In the genomic region with DNA sequence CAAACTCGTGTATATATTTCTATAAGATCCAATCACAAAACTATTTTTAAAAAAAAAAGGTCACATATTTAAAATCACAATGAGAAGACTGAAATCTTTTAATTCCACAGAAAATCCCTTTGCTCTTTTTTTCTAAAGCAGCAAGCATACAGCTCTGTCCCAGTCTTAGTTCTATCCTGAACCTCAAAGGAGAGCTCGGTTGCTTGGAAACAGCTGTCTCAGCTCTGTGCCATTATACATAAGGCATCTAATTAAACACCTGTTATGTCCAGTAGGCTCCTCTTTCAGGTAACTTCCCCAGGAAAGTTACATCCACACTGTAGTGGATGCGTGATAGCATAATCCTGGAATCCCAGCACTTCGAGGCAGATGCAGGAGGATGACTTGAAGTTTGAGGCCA, we compare ENCODE assay signal across 20 mouse cellular contexts.
DNase-seq lines count a peak whose midpoint lies in the region; ATAC-seq and TF ChIP-seq lines count a peak whose summit lies in the region.
"Had no signal": no experiment of that assay in that cellular context is flagged by ENCODE, and none has a peak within 500 bp of the region (broad histone marks: within the 10 kb centered on the region; RNA-seq: fewer than 3 reads in every experiment).

No protein-coding gene starts in this region.

- peak; percentile 72; the same call in 1 of the 2 replicates for ATAC-seq in hindbrain, embryonic 16.5 days
- no peak for ATAC-seq in hindbrain, embryonic 13.5 days (ENCODE audit: low FRiP score)
- no peak for ATAC-seq in midbrain, postnatal 0 days (ENCODE audit: low FRiP score)
- ATAC-seq in megakaryocyte-erythroid progenitor cell, adult 5-6 weeks (replicated peaks; ENCODE audit: low FRiP score, low TSS enrichment, poor library complexity, severe bottlenecking) = no peak
- ATAC-seq: forebrain, embryonic 16.5 days; intestine, embryonic 15.5 days had no signal

- no peaks in the 10 kb centered on the region for H3K36me3 ChIP-seq in hindbrain, embryonic 16.5 days (ENCODE audit: control insufficient read depth, insufficient read depth, low read length)
- no peaks in the 10 kb centered on the region for H3K36me3 ChIP-seq in hindbrain, embryonic 13.5 days
- H3K36me3 ChIP-seq in midbrain, postnatal 0 days (ENCODE audit: insufficient read depth, low read length) = no peaks in the 10 kb centered on the region
- H3K36me3 ChIP-seq: embryonic facial prominence, embryonic 15.5 days; heart, embryonic 10.5 days; intestine, embryonic 15.5 days had no signal

- WGBS in hindbrain, embryonic 16.5 days = 72% methylated on average over 4 of the region's 4 CpGs
- WGBS in hindbrain, embryonic 13.5 days = 78% methylated on average over 4 of the region's 4 CpGs
- 41% methylated on average over 4 of the region's 4 CpGs for WGBS in midbrain, postnatal 0 days

- H3K9ac ChIP-seq in hindbrain, embryonic 16.5 days (ENCODE audit: low read depth, low read length) = no peak overlapping the region
- H3K9ac ChIP-seq in hindbrain, embryonic 13.5 days = no peak overlapping the region
- H3K9ac ChIP-seq in midbrain, postnatal 0 days (replicated peaks; ENCODE audit: low read length, poor library complexity, severe bottlenecking) = no peak overlapping the region
- H3K9ac ChIP-seq: embryonic facial prominence, embryonic 15.5 days; intestine, embryonic 15.5 days had no signal

- H3K9me3 ChIP-seq in hindbrain, embryonic 16.5 days (ENCODE audit: control insufficient read depth, low read length) = no peaks in the 10 kb centered on the region
- H3K9me3 ChIP-seq in hindbrain, embryonic 13.5 days = no peaks in the 10 kb centered on the region
- no peaks in the 10 kb centered on the region for H3K9me3 ChIP-seq in midbrain, postnatal 0 days (ENCODE audit: low read length)
- H3K9me3 ChIP-seq: embryonic facial prominence, embryonic 15.5 days; heart, embryonic 10.5 days; intestine, embryonic 15.5 days had no signal

- peak; percentile 36 for DNase-seq in R1 (ENCODE audit: low read depth, low spot score)
- peak; percentile 18 for DNase-seq in brain, adult 2 months (ENCODE audit: low read depth, low spot score)
- DNase-seq in midbrain, postnatal 0 days (ENCODE audit: low spot score) = peak; percentile 13
- DNase-seq: adrenal gland, adult 8-10 months; adrenal gland, postnatal 36 days; cerebellum, adult 18-20 months; cerebellum, adult 9-11 months; cerebellum, postnatal 36 days; gastrocnemius, postnatal 10 days; heart, adult 18-20 months; heart, postnatal 10 days; heart, postnatal 4 days had no signal

- TF ChIP-seq CTCF in midbrain, postnatal 0 days (IDR thresholded peaks at IDR 0.05) = no peak

- no peak overlapping the region for H3K4me3 ChIP-seq in hindbrain, embryonic 16.5 days (ENCODE audit: low read length)
- no peak overlapping the region for H3K4me3 ChIP-seq in hindbrain, embryonic 13.5 days
- no peak overlapping the region for H3K4me3 ChIP-seq in midbrain, postnatal 0 days (ENCODE audit: low read depth, low read length)
- H3K4me3 ChIP-seq: embryonic facial prominence, embryonic 15.5 days; erythroblast, embryonic 14.5 days; heart, embryonic 10.5 days; intestine, embryonic 15.5 days had no signal

- H3K27ac ChIP-seq in hindbrain, embryonic 16.5 days (ENCODE audit: low read depth, low read length) = no peak overlapping the region
- no peak overlapping the region for H3K27ac ChIP-seq in hindbrain, embryonic 13.5 days
- H3K27ac ChIP-seq in midbrain, postnatal 0 days (ENCODE audit: low read depth, low read length) = no peak overlapping the region
- H3K27ac ChIP-seq: embryonic facial prominence, embryonic 15.5 days; heart, embryonic 10.5 days; intestine, embryonic 15.5 days had no signal

- no peak overlapping the region for H3K4me2 ChIP-seq in hindbrain, embryonic 16.5 days (ENCODE audit: low read length)
- H3K4me2 ChIP-seq in hindbrain, embryonic 13.5 days = no peak overlapping the region
- H3K4me2 ChIP-seq in midbrain, postnatal 0 days (ENCODE audit: low read depth, low read length, poor library complexity, severe bottlenecking) = no peak overlapping the region
- H3K4me2 ChIP-seq: embryonic facial prominence, embryonic 15.5 days; intestine, embryonic 15.5 days had no signal

- H3K27me3 ChIP-seq in hindbrain, embryonic 16.5 days (replicated peaks; ENCODE audit: control insufficient read depth, insufficient read depth, low read length) = no peaks in the 10 kb centered on the region
- no peaks in the 10 kb centered on the region for H3K27me3 ChIP-seq in hindbrain, embryonic 13.5 days
- H3K27me3 ChIP-seq in midbrain, postnatal 0 days (ENCODE audit: insufficient read depth, low read length) = no peaks in the 10 kb centered on the region
- H3K27me3 ChIP-seq: embryonic facial prominence, embryonic 15.5 days; intestine, embryonic 15.5 days had no signal

- H3K4me1 ChIP-seq in hindbrain, embryonic 16.5 days (ENCODE audit: control insufficient read depth, insufficient read depth, low read depth, low read length) = 0 out of 2 replicates have a peak, but pooled peaks cover 4% of the 10 kb centered on the region
- peaks cover 7% of the 10 kb centered on the region; the same call in 1 of the 2 replicates for H3K4me1 ChIP-seq in hindbrain, embryonic 13.5 days (replicated peaks)
- peaks cover 6% of the 10 kb centered on the region; the same call in 1 of the 2 replicates for H3K4me1 ChIP-seq in midbrain, postnatal 0 days (ENCODE audit: insufficient read depth, low read length)
- H3K4me1 ChIP-seq: embryonic facial prominence, embryonic 15.5 days; heart, embryonic 10.5 days; intestine, embryonic 15.5 days had no signal
